Mouse (Mus musculus) NIH3T3 (cell line): ENCODE data around the gene P2rx4.

Experiments
- DNase-seq: peaks from one replicate; pipeline ENCODE4 v3.0.0-alpha.2; 2012; ENCODE audit warnings: low read depth

P2rx4 gene

DNA sequence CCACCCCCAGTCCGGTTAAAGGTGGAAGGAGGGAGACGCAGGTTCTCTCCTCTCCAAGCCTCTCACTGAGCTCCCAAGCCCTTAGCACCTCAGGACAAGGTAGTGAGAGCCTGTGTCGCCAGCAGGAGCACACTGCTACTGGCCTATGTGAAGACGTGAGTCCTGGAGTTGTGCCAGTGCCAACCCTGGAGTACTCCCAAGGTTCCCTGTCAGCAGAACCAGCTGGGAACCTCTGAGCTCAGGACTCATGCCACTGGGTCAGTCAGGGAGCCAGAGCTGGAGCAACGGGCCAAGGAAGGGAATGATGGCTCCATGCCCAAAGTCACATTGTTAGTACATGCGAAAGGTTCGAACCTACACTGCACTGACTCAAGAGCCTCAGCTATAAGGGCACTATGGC lies 49.3 kb downstream of the P2rx4 start:
- no peak for DNase-seq

GRCm38 (mm10) chr5:122763271-122764031 lies 56.1 kb downstream of the P2rx4 start:
- DNase-seq: no peak

DNA sequence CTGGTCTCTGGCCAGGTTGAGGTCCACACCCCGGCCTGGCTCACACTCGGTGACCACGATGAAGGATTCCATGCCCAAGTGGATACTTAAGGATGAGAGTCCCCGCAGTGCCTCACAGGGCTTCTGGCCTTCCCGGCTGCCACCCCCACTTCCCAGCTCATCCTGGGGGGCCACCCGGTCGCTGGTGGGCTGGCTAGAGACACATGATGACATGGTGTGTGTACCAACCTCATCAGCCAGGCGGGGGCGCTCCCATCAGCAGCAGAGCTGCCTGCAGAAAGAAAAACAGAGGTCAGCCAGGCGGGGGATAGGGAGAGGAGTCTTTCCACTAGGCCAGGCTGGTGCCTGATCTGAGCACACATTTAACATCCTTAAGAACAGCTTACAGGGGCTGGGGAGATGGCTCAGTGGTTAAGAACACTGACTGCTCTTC lies 56.7 kb downstream of the P2rx4 start:
- peak; percentile 38 for DNase-seq

GRCm38 (mm10) chr5:122767283-122767682 lies 59.9 kb downstream of the P2rx4 start:
- DNase-seq: no peak

GRCm38 (mm10) chr5:122769101-122769568 lies 61.8 kb downstream of the P2rx4 start:
- no peak for DNase-seq

DNA sequence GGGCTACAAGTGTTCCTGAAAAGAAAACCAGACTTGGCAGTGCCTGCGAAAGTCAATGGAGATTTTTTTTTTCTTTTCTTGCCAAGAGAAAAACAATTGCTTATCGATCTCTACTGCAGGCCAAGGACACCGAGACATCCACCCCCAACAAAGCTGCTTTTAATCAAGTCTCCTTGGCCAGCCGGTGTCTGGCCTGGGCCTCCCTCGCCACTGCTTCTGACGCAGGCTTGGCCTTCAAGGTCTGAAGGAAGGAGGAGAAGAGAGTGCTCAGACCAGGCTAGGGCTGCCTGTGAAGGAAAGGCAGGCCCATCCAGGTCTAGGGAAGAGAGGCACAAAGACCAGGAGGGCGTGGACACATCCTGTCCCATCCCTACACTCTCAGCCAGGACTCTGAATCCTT lies 63.0 kb downstream of the P2rx4 start:
- peak; percentile 82 for DNase-seq

DNA sequence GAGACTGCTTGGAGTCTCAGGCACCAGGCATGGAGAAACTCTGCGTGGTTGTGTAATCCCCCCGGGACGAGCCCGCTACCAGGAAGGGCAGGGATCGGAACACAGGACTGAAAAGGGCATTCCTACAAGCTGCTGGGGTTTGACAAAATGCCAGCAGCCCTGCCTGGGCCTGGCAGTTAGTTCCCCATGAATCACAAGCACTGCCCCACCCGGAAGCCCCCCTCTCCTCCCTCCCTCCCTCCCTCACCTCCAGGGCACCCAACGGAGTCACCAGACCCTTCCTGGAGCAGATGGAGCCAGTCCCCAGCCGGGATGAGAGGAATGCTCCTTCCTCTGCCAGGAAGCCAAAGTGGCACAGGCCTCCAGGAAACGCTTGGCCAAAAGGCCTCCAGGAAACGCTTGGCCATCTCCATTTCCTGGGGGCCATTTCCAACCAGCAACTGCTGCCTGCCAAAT lies 63.5 kb downstream of the P2rx4 start:
- DNase-seq: peak; percentile 98

DNA sequence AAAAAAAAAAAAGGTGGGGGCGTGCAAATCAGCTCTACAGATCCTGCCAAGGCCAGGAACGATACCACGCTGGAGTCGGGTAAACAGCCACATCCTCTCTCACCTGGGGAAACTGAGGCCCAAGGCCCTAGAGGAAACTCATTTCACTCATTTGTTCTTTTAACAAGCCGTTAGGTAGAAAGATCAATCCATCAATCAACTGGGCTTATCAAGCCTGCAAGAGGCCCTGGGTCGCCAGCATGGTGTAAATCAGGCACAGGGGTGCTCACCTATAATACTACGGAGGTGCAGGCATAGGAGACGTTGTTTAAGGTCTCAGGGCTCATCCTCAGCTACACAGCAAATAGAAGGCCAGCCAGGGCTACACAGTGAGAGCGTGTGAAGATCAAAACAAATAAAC lies 64.1 kb downstream of the P2rx4 start:
- no peak for DNase-seq

DNA sequence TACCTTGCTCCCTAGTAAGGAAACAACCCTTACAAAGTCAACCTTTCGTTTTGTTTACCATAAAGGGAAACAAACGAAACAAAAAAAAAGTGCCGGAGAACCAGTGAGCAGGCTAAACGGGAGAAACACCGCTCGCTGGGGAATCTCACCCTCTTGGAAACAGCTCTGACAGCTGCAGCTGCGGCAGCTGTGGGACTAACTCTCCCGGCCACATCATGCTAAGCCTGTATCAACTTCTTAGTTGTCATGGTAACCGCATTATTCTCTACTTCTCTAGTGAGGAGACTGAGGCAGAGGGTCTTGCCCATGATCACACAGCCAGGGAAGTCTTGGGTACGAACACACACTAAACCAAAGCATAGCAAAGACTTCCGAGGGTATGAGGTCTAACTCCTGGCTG lies 66.4 kb downstream of the P2rx4 start:
- DNase-seq: no peak

GRCm38 (mm10) chr5:122774743-122775611 lies 67.6 kb downstream of the P2rx4 start:
- no peak for DNase-seq

DNA sequence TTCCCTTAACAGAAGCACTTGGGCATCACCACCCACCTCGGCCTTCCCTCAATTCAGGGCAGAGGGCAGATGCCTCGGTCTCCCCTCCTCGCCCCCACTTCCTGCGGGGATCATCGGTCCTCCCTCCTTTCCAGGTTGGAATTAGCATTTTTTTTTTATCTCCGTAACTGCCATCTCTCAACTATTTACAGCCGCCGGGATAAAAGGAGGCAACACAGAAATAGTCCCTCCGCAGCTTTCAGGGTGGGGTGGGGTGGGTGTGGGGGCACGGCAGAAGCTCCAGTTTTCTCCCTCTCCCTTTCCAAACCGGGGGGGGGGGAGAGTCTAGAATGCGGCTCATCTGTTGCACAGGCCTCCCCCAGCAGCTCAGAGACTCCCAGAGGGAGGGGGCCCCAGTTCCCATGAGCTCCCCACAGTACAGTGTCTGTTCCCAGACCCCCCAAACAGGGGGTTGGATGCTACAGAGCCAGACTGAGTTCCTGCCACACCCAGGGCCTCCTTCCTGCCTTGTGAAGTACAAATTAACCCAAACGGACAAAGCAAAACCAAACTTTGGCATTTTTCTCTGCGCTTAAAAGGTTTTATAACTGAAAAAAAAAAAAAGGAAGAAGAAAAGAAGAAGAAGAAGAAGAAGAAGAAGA lies 68.4 kb downstream of the P2rx4 start:
- DNase-seq: no peak

DNA sequence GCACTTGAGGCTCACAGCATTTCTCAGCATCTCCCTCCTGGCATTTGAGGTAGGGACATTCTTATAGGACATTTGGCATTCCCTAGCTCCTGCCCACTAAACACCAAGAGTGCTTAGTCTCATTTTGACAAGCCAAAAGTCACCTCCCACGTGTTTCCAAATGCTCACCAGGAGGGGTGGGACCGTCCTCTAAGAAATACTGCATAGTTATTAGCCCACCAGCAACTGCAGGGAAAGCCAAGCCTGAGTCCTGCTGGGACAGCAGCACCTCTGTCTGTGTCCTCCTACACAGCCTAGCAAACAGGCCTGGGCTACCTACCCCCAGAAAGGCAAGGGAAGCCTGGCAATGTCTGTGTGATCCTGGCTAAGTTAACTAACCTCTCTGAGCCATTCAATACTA lies 70.0 kb downstream of the P2rx4 start:
- no peak for DNase-seq

DNA sequence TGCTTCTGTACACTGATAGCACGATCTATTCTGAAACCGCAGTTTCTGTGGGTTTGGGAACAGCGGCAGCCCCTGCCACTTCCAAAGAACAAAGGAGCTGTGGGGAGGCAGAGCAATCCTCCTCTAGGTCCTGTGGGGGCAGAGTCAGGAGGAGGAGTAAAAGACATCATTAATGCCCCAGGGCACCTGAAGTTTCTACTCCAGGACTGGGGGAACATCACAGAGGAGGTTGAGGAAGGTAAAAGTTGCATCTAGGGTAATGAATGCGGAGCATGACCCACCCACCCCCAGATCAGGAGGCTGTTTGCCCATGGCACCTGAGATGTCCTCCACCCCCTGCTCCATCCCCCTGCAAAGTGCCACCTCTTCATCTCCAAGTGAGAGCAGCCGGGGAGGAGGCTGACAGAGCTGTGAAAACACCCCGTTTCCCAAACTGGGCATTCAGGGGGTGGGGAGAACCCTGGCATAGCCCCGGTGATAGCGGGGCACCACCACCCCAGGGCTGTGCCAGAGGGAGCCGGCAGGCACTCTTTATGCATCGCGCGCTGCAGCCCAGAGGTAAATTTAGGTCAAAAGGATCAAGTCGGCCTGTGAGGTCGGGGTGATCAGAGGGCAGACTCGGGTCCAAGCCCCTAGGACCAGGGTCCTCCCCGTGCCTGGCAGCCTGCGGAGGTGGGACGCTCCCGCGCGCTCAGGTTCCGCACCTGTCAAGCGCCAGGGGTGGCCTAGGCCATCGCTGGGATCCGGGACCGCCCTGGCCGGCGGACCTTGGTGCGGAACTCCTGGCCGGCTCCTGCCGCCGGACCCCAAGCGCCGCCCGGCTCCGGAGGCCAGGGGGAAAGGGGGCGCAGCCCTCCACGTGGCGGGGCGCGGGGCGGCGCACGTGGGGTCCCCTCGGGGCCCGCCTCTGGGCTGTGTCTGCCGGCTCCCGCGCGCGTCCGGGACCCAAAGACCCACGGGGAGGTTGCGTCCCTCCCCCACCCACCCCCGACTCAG lies 71.2 kb downstream of the P2rx4 start:
- no peak for DNase-seq
